Mouse (Mus musculus) lung, adult 2 months (tissue): ENCODE data around the gene Fam71b.

Source experiments
- CTCF ChIP-seq: fragments of 200-500 bp; IDR thresholded peaks from 2 replicates; pipeline ENCODE4 v1.5.1; 2011; ENCODE audit warnings: mild to moderate bottlenecking, low read length, control low read depth; ENCODE audit not compliant: insufficient read depth
- POLR2A ChIP-seq: fragments of 200-500 bp; IDR thresholded peaks from 2 replicates; pipeline ENCODE4 v1.6.1; 2011; ENCODE audit warnings: low read depth, mild to moderate bottlenecking, control low read depth, low read length, borderline replicate concordance; ENCODE audit errors: extremely low read depth

DNA sequence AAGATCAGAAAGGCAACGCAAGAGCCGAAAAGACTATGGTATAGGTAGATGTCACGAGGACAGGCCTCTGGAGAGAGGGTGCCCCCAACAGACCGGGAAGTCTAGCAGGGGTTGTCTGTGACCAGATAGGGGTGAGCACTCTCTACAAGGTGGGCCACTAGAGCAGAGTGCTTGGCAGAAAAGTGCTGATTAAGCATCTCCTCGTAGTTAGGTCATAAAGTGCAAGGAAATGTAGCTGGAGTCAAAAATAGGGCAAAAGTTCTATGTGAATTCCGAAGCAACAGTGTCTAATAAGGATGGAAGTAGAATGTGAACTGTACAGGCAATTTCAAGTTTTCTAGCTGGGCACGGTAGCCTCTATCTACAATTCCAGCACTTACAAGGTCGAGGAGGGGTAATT, 25.1 kb upstream of the Fam71b start:
- TF ChIP-seq CTCF (no peak), POLR2A (no peak)
